Comparison of ENCODE assay signal across 13 mouse cellular contexts in the genomic region with DNA sequence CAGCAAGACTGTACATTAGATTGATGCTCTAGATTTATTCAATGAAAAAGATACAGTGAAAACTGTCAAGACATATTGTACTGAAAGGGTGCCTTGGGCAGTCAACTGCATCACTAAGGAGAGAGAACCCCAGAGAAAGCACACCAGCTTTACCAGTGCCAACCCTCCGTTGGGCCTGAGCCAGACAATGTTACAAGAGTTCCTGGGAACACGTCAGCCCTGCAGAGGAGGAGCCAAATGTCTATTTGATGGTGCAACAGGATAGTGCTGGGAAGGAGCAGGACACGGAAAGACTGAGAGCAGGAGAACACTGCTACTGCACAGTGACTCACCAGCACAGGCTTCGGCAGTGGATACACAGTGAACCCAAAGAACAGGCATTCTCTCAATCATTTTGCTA.
A peak's percentile ranks its signal among the peaks of the same experiment; 100 is the strongest.
DNase-seq lines count a peak whose midpoint lies in the region; ATAC-seq and TF ChIP-seq lines count a peak whose summit lies in the region.
"Had no signal": no experiment of that assay in that cellular context is flagged by ENCODE, and none has a peak within 500 bp of the region (broad histone marks: within the 10 kb centered on the region; RNA-seq: fewer than 3 reads in every experiment).

No protein-coding gene starts in this region.

- H3K4me2 ChIP-seq in hindbrain, embryonic 16.5 days (ENCODE audit: low read length): no peak overlapping the region
- no peak overlapping the region for H3K4me2 ChIP-seq in hindbrain, embryonic 11.5 days (replicated peaks; ENCODE audit: low read depth, low read length)
- no peak overlapping the region for H3K4me2 ChIP-seq in stomach, postnatal 0 days (replicated peaks; ENCODE audit: low read depth)
- H3K4me2 ChIP-seq: midbrain, embryonic 15.5 days had no signal

- 0 out of 2 replicates have a peak, but pooled peaks have one; percentile 34 for ATAC-seq in hindbrain, embryonic 16.5 days
- no peak for ATAC-seq in hindbrain, embryonic 11.5 days (ENCODE audit: low FRiP score)
- ATAC-seq in stomach, postnatal 0 days (ENCODE audit: low FRiP score, low TSS enrichment): no peak
- ATAC-seq: midbrain, embryonic 15.5 days had no signal

- no peak overlapping the region for H3K9ac ChIP-seq in hindbrain, embryonic 16.5 days (ENCODE audit: low read depth, low read length)
- H3K9ac ChIP-seq in hindbrain, embryonic 11.5 days (ENCODE audit: low read depth, low read length): no peak overlapping the region
- no peak overlapping the region for H3K9ac ChIP-seq in stomach, postnatal 0 days (ENCODE audit: low read length)
- H3K9ac ChIP-seq: midbrain, embryonic 15.5 days had no signal

- TF ChIP-seq EP300 in stomach, postnatal 0 days (optimal IDR thresholded peaks at IDR 0.05): no peak

- no peaks in the 10 kb centered on the region; the same call in 1 of the 2 replicates for H3K4me1 ChIP-seq in hindbrain, embryonic 16.5 days (ENCODE audit: control insufficient read depth, insufficient read depth, low read depth, low read length)
- H3K4me1 ChIP-seq in hindbrain, embryonic 11.5 days (replicated peaks; ENCODE audit: control insufficient read depth, insufficient read depth, low read length): no peaks in the 10 kb centered on the region
- no peaks in the 10 kb centered on the region for H3K4me1 ChIP-seq in stomach, postnatal 0 days (replicated peaks; ENCODE audit: control insufficient read depth, insufficient read depth)
- H3K4me1 ChIP-seq: midbrain, embryonic 15.5 days had no signal

- no peaks in the 10 kb centered on the region for H3K27me3 ChIP-seq in hindbrain, embryonic 16.5 days (replicated peaks; ENCODE audit: control insufficient read depth, insufficient read depth, low read length)
- no peaks in the 10 kb centered on the region for H3K27me3 ChIP-seq in hindbrain, embryonic 11.5 days (ENCODE audit: control insufficient read depth, insufficient read depth, low read length)
- H3K27me3 ChIP-seq in stomach, postnatal 0 days (ENCODE audit: control insufficient read depth, insufficient read depth, low read length): no peaks in the 10 kb centered on the region
- H3K27me3 ChIP-seq: midbrain, embryonic 15.5 days had no signal

- H3K9me3 ChIP-seq in hindbrain, embryonic 16.5 days (ENCODE audit: control insufficient read depth, low read length): no peaks in the 10 kb centered on the region
- H3K9me3 ChIP-seq in hindbrain, embryonic 11.5 days (ENCODE audit: control insufficient read depth, low read length): no peaks in the 10 kb centered on the region
- no peaks in the 10 kb centered on the region for H3K9me3 ChIP-seq in stomach, postnatal 0 days (ENCODE audit: control insufficient read depth, low read length)
- H3K9me3 ChIP-seq: midbrain, embryonic 15.5 days had no signal

- no peak overlapping the region for H3K27ac ChIP-seq in hindbrain, embryonic 16.5 days (ENCODE audit: low read depth, low read length)
- no peak overlapping the region for H3K27ac ChIP-seq in hindbrain, embryonic 11.5 days (ENCODE audit: low read depth, low read length)
- no peak overlapping the region for H3K27ac ChIP-seq in stomach, postnatal 0 days (replicated peaks)
- H3K27ac ChIP-seq: midbrain, embryonic 15.5 days had no signal

- no peak for TF ChIP-seq CTCF in stomach, postnatal 0 days (IDR thresholded peaks at IDR 0.05; ENCODE audit: low read depth)

- no peaks in the 10 kb centered on the region for H3K36me3 ChIP-seq in hindbrain, embryonic 16.5 days (ENCODE audit: control insufficient read depth, insufficient read depth, low read length)
- H3K36me3 ChIP-seq in hindbrain, embryonic 11.5 days (ENCODE audit: control insufficient read depth, insufficient read depth, low read length): no peaks in the 10 kb centered on the region
- no peaks in the 10 kb centered on the region for H3K36me3 ChIP-seq in stomach, postnatal 0 days (ENCODE audit: control insufficient read depth, insufficient read depth, low read length)
- H3K36me3 ChIP-seq: G1E; midbrain, embryonic 15.5 days had no signal

- WGBS in hindbrain, embryonic 16.5 days: 62% methylated on average over 4 of the region's 4 CpGs
- 76% methylated on average over 4 of the region's 4 CpGs for WGBS in hindbrain, embryonic 11.5 days
- WGBS in stomach, postnatal 0 days: 59% methylated on average over 4 of the region's 4 CpGs

- peak; percentile 9 to 72 for DNase-seq in adrenal gland, adult (ENCODE audit: inconsistent age in 2 of 2, low spot score in 1 of 2)
- DNase-seq in adrenal gland, postnatal 4 days (ENCODE audit: low spot score in 2 of 2): no peak
- DNase-seq in hindbrain, embryonic 11.5 days (ENCODE audit: low spot score): no peak
- peak; percentile 24 for DNase-seq in retina, postnatal 1 day
- no peak for DNase-seq in retina, embryonic 14.5 days (ENCODE audit: low spot score)
- peak; percentile 47 for DNase-seq in fibroblast of lung, adult 2 months (ENCODE audit: low read depth)
- DNase-seq in stomach, postnatal 0 days (ENCODE audit: low spot score): no peak
- DNase-seq: cerebellum, adult 18-20 months; gastrocnemius, postnatal 36 days; kidney, adult 2 months had no signal

- no peak overlapping the region for H3K4me3 ChIP-seq in hindbrain, embryonic 16.5 days (ENCODE audit: low read length)
- no peak overlapping the region for H3K4me3 ChIP-seq in hindbrain, embryonic 11.5 days (ENCODE audit: low read depth, low read length)
- H3K4me3 ChIP-seq in stomach, postnatal 0 days (ENCODE audit: low read depth, low read length): no peak overlapping the region
- H3K4me3 ChIP-seq: midbrain, embryonic 15.5 days had no signal

Comparison
In these comparisons a context has a peak if more than half of its experiments do, and no peak if none do; other contexts are left out.
1. DNase-seq: peak in adrenal gland, adult (2 of 2), retina, postnatal 1 day (single experiment) and fibroblast of lung, adult 2 months (single experiment); none in adrenal gland, postnatal 4 days (0 of 2), hindbrain, embryonic 11.5 days (single experiment), retina, embryonic 14.5 days (single experiment) and stomach, postnatal 0 days (single experiment).